Mouse (Mus musculus): ENCODE measurements around the gene Usp32. TPM values are rescaled to one million over a fixed set of nuclear protein-coding genes. Genes with fewer than 3 reads are reported as not detected.

Gene Usp32
- polyA plus RNA-seq, 1 experiment from 2014 or later: 4.1 TPM

DNA sequence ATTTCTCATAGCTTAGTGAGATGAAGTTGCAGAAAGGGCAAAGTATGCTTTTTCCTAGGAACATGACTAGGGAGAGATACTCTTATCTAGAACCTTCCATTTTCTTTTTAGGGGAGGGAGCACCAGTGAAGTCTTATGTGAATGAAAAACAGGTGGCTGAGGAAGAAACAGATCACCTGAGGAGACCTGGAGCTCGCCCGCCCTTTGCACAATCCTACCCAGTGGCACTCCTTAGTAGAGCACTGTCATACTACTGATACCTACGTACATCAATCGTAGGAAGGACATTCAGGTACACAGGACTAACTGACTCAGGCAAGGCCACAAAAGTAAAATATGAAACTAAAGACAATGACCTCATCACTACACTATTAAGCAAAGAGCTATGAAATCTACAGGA, 81.4 kb downstream of the Usp32 start:
- H3K4me2 ChIP-seq (ENCODE audit: low read length): no peak overlapping the region
- no peak overlapping the region for H3K4me3 ChIP-seq (replicated peaks; ENCODE audit: low read depth, low read length)
- H3K9me3 ChIP-seq (replicated peaks; ENCODE audit: low read length): no peaks in the 10 kb centered on the region
- no peak overlapping the region for H3K27ac ChIP-seq
- WGBS: 95% methylated on average over 4 of the region's 4 CpGs
- H3K27me3 ChIP-seq (ENCODE audit: insufficient read depth, low read length): no peaks in the 10 kb centered on the region
- no peak overlapping the region for H3K9ac ChIP-seq (ENCODE audit: low read depth, low read length)
- ATAC-seq (replicated peaks; ENCODE audit: low FRiP score, low read depth) (no peak), DNase-seq (ENCODE audit: low spot score) (no peak)
- H3K36me3 ChIP-seq (ENCODE audit: insufficient read depth, low read length): no peaks in the 10 kb centered on the region
- TF ChIP-seq CTCF (IDR thresholded peaks at IDR 0.05; ENCODE audit: low read depth): no peak
- H3K4me1 ChIP-seq (replicated peaks; ENCODE audit: insufficient read depth, low read length): no peaks in the 10 kb centered on the region

DNA sequence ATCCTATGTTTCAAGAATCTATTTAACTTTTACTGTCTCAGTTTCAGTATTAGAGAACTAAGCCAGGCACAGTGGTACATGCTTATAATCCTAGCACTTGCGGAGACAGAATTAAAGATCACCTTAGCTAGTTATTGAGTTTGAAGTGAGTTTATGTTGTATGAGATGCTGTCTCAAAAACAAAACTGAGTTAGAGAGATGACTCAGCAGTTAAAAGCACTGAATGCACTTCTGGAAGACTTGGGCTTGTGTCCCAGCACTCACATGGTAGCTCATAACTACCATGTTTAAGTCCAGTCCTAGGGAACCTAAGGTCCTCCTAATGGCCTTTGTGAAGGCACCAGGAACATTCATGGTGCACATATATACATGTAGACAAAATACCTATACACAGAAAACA, 82.4 kb downstream of the Usp32 start:
- ATAC-seq (replicated peaks; ENCODE audit: low FRiP score, low read depth) (no peak), DNase-seq (ENCODE audit: low spot score) (no peak)
- H3K4me3 ChIP-seq (replicated peaks; ENCODE audit: low read depth, low read length): no peak overlapping the region

DNA sequence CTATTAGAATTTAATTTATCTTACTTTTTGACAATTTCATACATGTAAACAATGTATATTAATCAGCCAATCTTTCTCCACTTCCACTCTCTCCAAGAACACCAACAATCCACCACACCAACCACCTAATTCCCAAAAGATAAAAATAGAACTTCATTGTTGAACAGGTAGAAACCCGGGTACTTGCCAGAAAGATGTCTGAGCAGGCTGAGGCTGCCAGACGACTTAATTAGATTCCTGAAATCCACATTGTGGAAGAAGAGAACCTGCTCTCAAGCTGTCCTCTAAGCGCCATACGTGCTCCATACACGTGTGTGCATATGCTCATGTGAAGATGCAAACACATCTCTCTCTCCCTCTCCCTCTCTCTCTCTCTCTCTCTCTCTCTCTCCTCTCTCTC, 83.1 kb downstream of the Usp32 start:
- Histone ChIP-seq H3K27me3 (ENCODE audit: insufficient read depth, low read length) (no peaks in the 10 kb centered on the region), H3K36me3 (ENCODE audit: insufficient read depth, low read length) (no peaks in the 10 kb centered on the region), H3K9me3 (replicated peaks; ENCODE audit: low read length) (no peaks in the 10 kb centered on the region), H3K27ac (no peak overlapping the region), H3K9ac (ENCODE audit: low read depth, low read length) (no peak overlapping the region), H3K4me3 (replicated peaks; ENCODE audit: low read depth, low read length) (no peak overlapping the region), H3K4me2 (ENCODE audit: low read length) (no peak overlapping the region), H3K4me1 (replicated peaks; ENCODE audit: insufficient read depth, low read length) (no peaks in the 10 kb centered on the region)
- no peak for TF ChIP-seq CTCF (IDR thresholded peaks at IDR 0.05; ENCODE audit: low read depth)
- ATAC-seq (replicated peaks; ENCODE audit: low FRiP score, low read depth) (no peak), DNase-seq (ENCODE audit: low spot score) (no peak)
- 76% methylated on average over 5 of the region's 5 CpGs for whole genome bisulfite sequencing

More for the DNA sequence above, 82.4 kb downstream of the Usp32 start:
- Histone ChIP-seq H3K4me1 (replicated peaks; ENCODE audit: insufficient read depth, low read length) (no peaks in the 10 kb centered on the region), H3K27ac (no peak overlapping the region), H3K9me3 (replicated peaks; ENCODE audit: low read length) (no peaks in the 10 kb centered on the region), H3K9ac (ENCODE audit: low read depth, low read length) (no peak overlapping the region), H3K36me3 (ENCODE audit: insufficient read depth, low read length) (no peaks in the 10 kb centered on the region), H3K4me2 (ENCODE audit: low read length) (no peak overlapping the region), H3K27me3 (ENCODE audit: insufficient read depth, low read length) (no peaks in the 10 kb centered on the region)
- WGBS: 96% methylated on average over 1 of the region's 1 CpGs
- no peak for TF ChIP-seq CTCF (IDR thresholded peaks at IDR 0.05; ENCODE audit: low read depth)

- no peaks in the 10 kb centered on the region for H3K27me3 ChIP-seq (ENCODE audit: insufficient read depth, low read length)
- H3K9ac ChIP-seq (ENCODE audit: low read depth, low read length): no peak overlapping the region
- H3K4me2 ChIP-seq (ENCODE audit: low read length): no peak overlapping the region
- no peak for TF ChIP-seq CTCF (IDR thresholded peaks at IDR 0.05; ENCODE audit: low read depth)
- ATAC-seq (replicated peaks; ENCODE audit: low FRiP score, low read depth) (no peak), DNase-seq (ENCODE audit: low spot score) (no peak)
- no peak overlapping the region for H3K4me3 ChIP-seq (replicated peaks; ENCODE audit: low read depth, low read length)
- H3K9me3 ChIP-seq (replicated peaks; ENCODE audit: low read length): no peaks in the 10 kb centered on the region
- H3K4me1 ChIP-seq (replicated peaks; ENCODE audit: insufficient read depth, low read length): no peaks in the 10 kb centered on the region
- no peaks in the 10 kb centered on the region for H3K36me3 ChIP-seq (ENCODE audit: insufficient read depth, low read length)
- WGBS: 82% methylated on average over 2 of the region's 2 CpGs
- H3K27ac ChIP-seq: no peak overlapping the region
These were observed 84.4 kb downstream of the Usp32 start for GRCm38 (mm10) chr11:85055561-85055960.

GRCm38 (mm10) chr11:85039256-85039655, 100.7 kb downstream of the Usp32 start:
- 92% methylated on average over 3 of the region's 3 CpGs for WGBS
- Histone ChIP-seq H3K36me3 (ENCODE audit: insufficient read depth, low read length) (no peaks in the 10 kb centered on the region), H3K4me2 (ENCODE audit: low read length) (no peak overlapping the region), H3K27ac (no peak overlapping the region), H3K27me3 (ENCODE audit: insufficient read depth, low read length) (no peaks in the 10 kb centered on the region), H3K9me3 (replicated peaks; ENCODE audit: low read length) (no peaks in the 10 kb centered on the region), H3K4me3 (replicated peaks; ENCODE audit: low read depth, low read length) (no peak overlapping the region), H3K9ac (ENCODE audit: low read depth, low read length) (no peak overlapping the region), H3K4me1 (replicated peaks; ENCODE audit: insufficient read depth, low read length) (no peaks in the 10 kb centered on the region)
- ATAC-seq (replicated peaks; ENCODE audit: low FRiP score, low read depth): no peak
- DNase-seq (ENCODE audit: low spot score): no peak
- no peak for TF ChIP-seq CTCF (IDR thresholded peaks at IDR 0.05; ENCODE audit: low read depth)

DNA sequence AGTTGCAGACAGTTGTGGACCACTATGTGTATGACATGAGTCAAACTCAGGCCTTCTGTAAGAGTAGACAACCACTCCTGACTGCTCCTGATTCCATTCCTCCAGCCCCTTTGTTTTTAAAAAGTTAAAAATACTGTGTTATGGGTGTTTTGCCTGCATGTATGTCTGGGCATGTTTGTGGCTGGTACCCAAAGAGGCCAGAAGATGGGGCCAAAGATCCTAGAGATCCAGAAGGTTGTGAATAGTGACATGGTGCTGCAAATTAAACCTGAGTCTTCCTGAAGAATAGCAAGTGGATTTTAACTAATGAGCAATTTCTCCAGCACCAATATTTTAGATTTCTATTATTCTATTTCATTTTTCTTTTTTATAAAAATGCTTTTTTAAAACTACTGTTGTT, 126.8 kb downstream of the Usp32 start:
- peaks cover 16% of the 10 kb centered on the region; the same call in 1 of the 2 replicates for H3K36me3 ChIP-seq (ENCODE audit: insufficient read depth, low read length)

GRCm38 (mm10) chr11:85003566-85003965, 136.4 kb downstream of the Usp32 start:
- no peaks in the 10 kb centered on the region for H3K4me1 ChIP-seq (replicated peaks; ENCODE audit: insufficient read depth, low read length)
- no peak overlapping the region for H3K27ac ChIP-seq
- 91% methylated on average over 3 of the region's 3 CpGs for WGBS
- ATAC-seq (replicated peaks; ENCODE audit: low FRiP score, low read depth) (no peak), DNase-seq (ENCODE audit: low spot score) (peak; percentile 1)
- no peak overlapping the region for H3K4me3 ChIP-seq (replicated peaks; ENCODE audit: low read depth, low read length)
- H3K36me3 ChIP-seq (ENCODE audit: insufficient read depth, low read length): peaks cover 10% of the 10 kb centered on the region
- H3K4me2 ChIP-seq (ENCODE audit: low read length): no peak overlapping the region
- H3K27me3 ChIP-seq (ENCODE audit: insufficient read depth, low read length): no peaks in the 10 kb centered on the region
- no peak overlapping the region for H3K9ac ChIP-seq (ENCODE audit: low read depth, low read length)
- no peaks in the 10 kb centered on the region for H3K9me3 ChIP-seq (replicated peaks; ENCODE audit: low read length)
- TF ChIP-seq CTCF (IDR thresholded peaks at IDR 0.05; ENCODE audit: low read depth): no peak

More for the DNA sequence above, 126.8 kb downstream of the Usp32 start:
- no peak for ATAC-seq (replicated peaks; ENCODE audit: low FRiP score, low read depth)
- Histone ChIP-seq H3K4me2 (ENCODE audit: low read length) (no peak overlapping the region), H3K4me3 (replicated peaks; ENCODE audit: low read depth, low read length) (no peak overlapping the region), H3K9ac (ENCODE audit: low read depth, low read length) (no peak overlapping the region), H3K27ac (no peak overlapping the region), H3K27me3 (ENCODE audit: insufficient read depth, low read length) (no peaks in the 10 kb centered on the region), H3K4me1 (replicated peaks; ENCODE audit: insufficient read depth, low read length) (no peaks in the 10 kb centered on the region), H3K9me3 (replicated peaks; ENCODE audit: low read length) (no peaks in the 10 kb centered on the region)
- 0 out of 2 replicates have a peak, but pooled peaks have one; percentile 22 for TF ChIP-seq CTCF (IDR thresholded peaks at IDR 0.05; ENCODE audit: low read depth)
- no peak for DNase-seq (ENCODE audit: low spot score)

Measured in kidney, postnatal 0 days (tissue).